Mouse (Mus musculus): ENCODE measurements around the gene Timm13. TPM values are rescaled to one million over a fixed set of nuclear protein-coding genes. Genes with fewer than 3 reads are reported as not detected.
A peak's percentile ranks its signal among the peaks of the same experiment; 100 is the strongest.

The Timm13 gene
- polyA plus RNA-seq, 1 experiment from 2014 or later = 358 TPM

DNA sequence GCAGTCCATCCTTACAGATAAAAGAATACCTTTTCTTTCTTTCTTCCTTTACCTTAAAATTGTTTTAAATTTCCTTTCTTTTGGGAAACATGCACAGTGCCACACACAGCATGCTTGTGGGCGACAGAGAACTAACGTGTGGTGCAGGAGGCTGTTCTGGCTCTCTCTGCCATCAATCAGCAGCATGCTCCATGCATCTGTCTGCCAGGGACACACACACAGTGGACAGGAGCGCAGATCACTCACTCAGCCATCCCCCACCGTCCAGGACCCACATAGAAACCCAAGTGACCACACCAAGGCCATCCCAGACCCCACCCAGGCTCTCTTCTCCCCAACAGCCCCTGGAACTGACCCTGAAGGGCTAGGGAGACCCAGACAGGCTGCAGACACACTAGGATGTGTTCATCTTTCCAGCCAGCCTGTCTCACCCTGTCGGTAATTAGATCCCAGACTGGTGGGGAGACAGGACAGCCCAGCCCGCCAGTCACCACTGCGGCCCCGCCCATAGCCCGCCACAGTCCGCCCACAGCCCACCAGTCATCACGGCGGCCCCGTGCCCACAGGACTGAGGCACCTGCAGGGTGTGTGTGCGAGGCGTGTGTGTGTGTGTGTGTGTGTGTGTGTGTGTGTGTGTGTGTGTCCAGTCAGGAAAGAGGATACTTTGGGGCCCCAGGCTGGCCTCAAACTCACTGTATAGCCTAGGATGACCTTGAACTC is 38.2 kb upstream of the Timm13 start:
- Histone ChIP-seq H3K27me3 (replicated peaks; ENCODE audit: control insufficient read depth, insufficient read depth, low read length) (no peaks in the 10 kb centered on the region), H3K4me1 (replicated peaks; ENCODE audit: control insufficient read depth, insufficient read depth, low read length) (peaks cover 32% of the 10 kb centered on the region), H3K4me3 (ENCODE audit: low read depth, low read length) (peak overlapping the region; percentile 28; the same call in 1 of the 2 replicates), H3K4me2 (replicated peaks; ENCODE audit: low read depth) (peak overlapping the region; percentile 71), H3K27ac (ENCODE audit: low read depth, low read length) (peak overlapping the region; percentile 62; the same call in 1 of the 2 replicates), H3K9ac (ENCODE audit: low read depth, low read length) (no peak overlapping the region), H3K36me3 (ENCODE audit: control insufficient read depth, insufficient read depth) (no peaks in the 10 kb centered on the region), H3K9me3 (ENCODE audit: control insufficient read depth) (no peaks in the 10 kb centered on the region)
- ATAC-seq = peak; percentile 6
- 18% methylated on average over 15 of the region's 15 CpGs for WGBS
- TF ChIP-seq CTCF (IDR thresholded peaks at IDR 0.05; ENCODE audit: low read depth) = no peak

DNA sequence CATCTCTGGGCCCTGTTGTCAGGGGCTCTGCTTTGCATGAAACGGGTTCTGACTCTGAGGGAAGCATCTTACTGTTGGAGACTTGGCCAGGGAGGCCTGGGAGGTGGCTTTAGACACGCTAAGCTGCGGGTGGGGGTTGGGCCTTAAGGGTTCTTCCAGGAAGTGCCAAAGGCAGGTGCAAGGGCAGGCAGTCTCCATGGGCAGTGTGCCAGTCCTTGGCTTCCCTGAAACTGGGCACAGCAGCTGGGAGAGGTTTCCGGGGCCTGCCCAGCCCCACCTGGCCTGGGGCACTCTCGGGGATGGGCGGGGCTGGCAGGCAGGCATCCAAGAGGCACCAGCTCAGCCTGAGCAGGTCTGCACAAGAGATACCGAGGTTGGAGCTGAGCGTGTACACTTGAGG is 36.9 kb upstream of the Timm13 start:
- WGBS = 17% methylated on average over 8 of the region's 8 CpGs
- no peak for TF ChIP-seq CTCF (IDR thresholded peaks at IDR 0.05; ENCODE audit: low read depth)
- peak; percentile 62 for ATAC-seq
- no peaks in the 10 kb centered on the region for H3K9me3 ChIP-seq (ENCODE audit: control insufficient read depth)
- H3K36me3 ChIP-seq (ENCODE audit: control insufficient read depth, insufficient read depth) = no peaks in the 10 kb centered on the region
- H3K9ac ChIP-seq (ENCODE audit: low read depth, low read length) = no peak overlapping the region
- peaks cover 42% of the 10 kb centered on the region for H3K4me1 ChIP-seq (replicated peaks; ENCODE audit: control insufficient read depth, insufficient read depth, low read length)
- H3K4me2 ChIP-seq (replicated peaks; ENCODE audit: low read depth) = peak overlapping the region; percentile 9; the same call in 1 of the 2 replicates
- H3K27ac ChIP-seq (ENCODE audit: low read depth, low read length) = peak overlapping the region; percentile 64; the same call in 1 of the 2 replicates
- H3K4me3 ChIP-seq (ENCODE audit: low read depth, low read length) = no peak overlapping the region
- H3K27me3 ChIP-seq (replicated peaks; ENCODE audit: control insufficient read depth, insufficient read depth, low read length) = no peaks in the 10 kb centered on the region

DNA sequence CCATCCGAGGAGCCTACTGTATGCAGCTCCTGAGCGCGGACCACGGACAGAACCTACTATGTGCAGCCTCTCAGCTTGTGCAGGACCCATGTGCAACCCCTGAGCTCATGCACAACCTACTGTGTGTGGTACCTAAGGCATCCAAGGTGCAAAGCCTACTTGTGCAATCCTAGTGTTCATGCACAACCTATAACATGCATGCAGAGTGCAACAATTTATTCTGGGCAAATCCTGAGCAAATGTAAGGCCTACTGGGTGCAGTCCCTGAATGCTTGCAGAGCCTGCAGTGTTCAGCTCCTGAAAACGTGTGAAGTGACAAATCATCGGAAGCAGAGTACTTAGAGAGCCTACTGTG is 36.0 kb upstream of the Timm13 start:
- Histone ChIP-seq H3K9ac (ENCODE audit: low read depth, low read length) (peak overlapping the region; percentile 18; the same call in 1 of the 2 replicates), H3K4me3 (ENCODE audit: low read depth, low read length) (no peak overlapping the region), H3K27ac (ENCODE audit: low read depth, low read length) (no peak overlapping the region), H3K27me3 (replicated peaks; ENCODE audit: control insufficient read depth, insufficient read depth, low read length) (no peaks in the 10 kb centered on the region), H3K36me3 (ENCODE audit: control insufficient read depth, insufficient read depth) (no peaks in the 10 kb centered on the region), H3K4me1 (replicated peaks; ENCODE audit: control insufficient read depth, insufficient read depth, low read length) (peaks cover 47% of the 10 kb centered on the region), H3K4me2 (replicated peaks; ENCODE audit: low read depth) (peak overlapping the region; percentile 65), H3K9me3 (ENCODE audit: control insufficient read depth) (no peaks in the 10 kb centered on the region)
- no peak for ATAC-seq
- 24% methylated on average over 6 of the region's 6 CpGs for WGBS
- no peak for TF ChIP-seq CTCF (IDR thresholded peaks at IDR 0.05; ENCODE audit: low read depth)

DNA sequence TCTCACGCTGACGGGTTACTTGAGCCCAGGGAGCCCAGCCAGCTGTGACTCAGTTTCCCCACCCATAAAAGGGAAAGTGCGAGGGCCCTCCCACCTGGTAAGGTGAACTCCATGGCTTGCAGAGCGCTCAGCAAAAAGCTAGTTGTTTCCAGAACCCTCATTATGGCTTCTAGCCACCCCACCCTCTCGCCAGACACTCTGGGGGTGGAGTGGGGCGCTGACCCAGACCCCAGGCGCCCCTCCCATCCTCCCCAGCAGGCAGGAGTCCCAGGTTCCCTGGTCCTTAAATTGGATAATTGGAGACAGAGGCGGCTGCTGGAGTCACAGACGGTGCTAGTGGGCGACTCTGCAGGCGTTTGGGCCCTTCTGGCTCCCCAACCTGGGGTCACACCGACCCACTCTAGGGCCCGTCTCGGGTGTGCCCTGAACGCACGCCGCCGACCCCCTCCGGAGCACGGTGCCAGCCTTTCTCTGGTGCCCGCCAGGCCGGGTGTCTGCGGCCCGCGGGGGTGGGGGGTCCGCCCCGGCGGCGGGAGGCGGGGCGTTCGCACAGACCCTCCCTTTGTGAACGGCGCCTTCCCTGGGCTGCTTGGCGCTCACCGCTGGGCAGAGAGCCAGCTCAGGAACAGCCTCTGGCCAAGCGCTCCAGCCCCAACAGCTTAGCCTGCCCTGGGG is 35.5 kb upstream of the Timm13 start:
- Histone ChIP-seq H3K4me1 (replicated peaks; ENCODE audit: control insufficient read depth, insufficient read depth, low read length) (peaks cover 49% of the 10 kb centered on the region), H3K9me3 (ENCODE audit: control insufficient read depth) (no peaks in the 10 kb centered on the region), H3K36me3 (ENCODE audit: control insufficient read depth, insufficient read depth) (no peaks in the 10 kb centered on the region), H3K27me3 (replicated peaks; ENCODE audit: control insufficient read depth, insufficient read depth, low read length) (no peaks in the 10 kb centered on the region), H3K4me3 (ENCODE audit: low read depth, low read length) (peak overlapping the region; percentile 21; the same call in 1 of the 2 replicates), H3K27ac (ENCODE audit: low read depth, low read length) (no peak overlapping the region), H3K4me2 (replicated peaks; ENCODE audit: low read depth) (peak overlapping the region; percentile 65), H3K9ac (ENCODE audit: low read depth, low read length) (peak overlapping the region; percentile 18; the same call in 1 of the 2 replicates)
- WGBS = 11% methylated on average over 34 of the region's 37 CpGs
- no peak for TF ChIP-seq CTCF (IDR thresholded peaks at IDR 0.05; ENCODE audit: low read depth)
- no peak for ATAC-seq

DNA sequence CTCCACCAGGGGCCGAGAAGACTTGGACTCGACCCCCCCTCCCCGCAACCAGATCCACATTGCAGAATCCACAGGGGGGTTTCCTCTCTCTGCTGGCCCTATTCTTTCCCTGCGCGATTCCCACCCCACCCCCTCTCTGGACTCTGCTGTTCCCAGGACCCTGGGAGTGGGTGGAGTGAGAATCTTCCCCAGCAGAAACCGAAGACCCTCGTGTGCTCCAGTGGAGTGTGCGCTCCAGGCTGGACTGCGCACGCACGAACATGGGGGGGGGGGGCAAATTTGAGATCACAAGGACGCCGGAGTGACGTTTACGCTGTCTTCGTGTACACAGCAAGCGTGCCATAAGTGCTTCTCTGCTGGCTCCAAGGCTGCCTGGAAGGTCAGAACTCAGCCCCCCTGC is 34.9 kb upstream of the Timm13 start:
- H3K4me3 ChIP-seq (ENCODE audit: low read depth, low read length) = no peak overlapping the region
- no peak overlapping the region for H3K9ac ChIP-seq (ENCODE audit: low read depth, low read length)
- TF ChIP-seq CTCF (IDR thresholded peaks at IDR 0.05; ENCODE audit: low read depth) = no peak
- ATAC-seq = no peak
- no peaks in the 10 kb centered on the region for H3K27me3 ChIP-seq (replicated peaks; ENCODE audit: control insufficient read depth, insufficient read depth, low read length)
- 16% methylated on average over 17 of the region's 17 CpGs for WGBS
- no peak overlapping the region for H3K27ac ChIP-seq (ENCODE audit: low read depth, low read length)
- H3K4me2 ChIP-seq (replicated peaks; ENCODE audit: low read depth) = peak overlapping the region; percentile 65
- H3K36me3 ChIP-seq (ENCODE audit: control insufficient read depth, insufficient read depth) = no peaks in the 10 kb centered on the region
- peaks cover 51% of the 10 kb centered on the region for H3K4me1 ChIP-seq (replicated peaks; ENCODE audit: control insufficient read depth, insufficient read depth, low read length)
- H3K9me3 ChIP-seq (ENCODE audit: control insufficient read depth) = no peaks in the 10 kb centered on the region

DNA sequence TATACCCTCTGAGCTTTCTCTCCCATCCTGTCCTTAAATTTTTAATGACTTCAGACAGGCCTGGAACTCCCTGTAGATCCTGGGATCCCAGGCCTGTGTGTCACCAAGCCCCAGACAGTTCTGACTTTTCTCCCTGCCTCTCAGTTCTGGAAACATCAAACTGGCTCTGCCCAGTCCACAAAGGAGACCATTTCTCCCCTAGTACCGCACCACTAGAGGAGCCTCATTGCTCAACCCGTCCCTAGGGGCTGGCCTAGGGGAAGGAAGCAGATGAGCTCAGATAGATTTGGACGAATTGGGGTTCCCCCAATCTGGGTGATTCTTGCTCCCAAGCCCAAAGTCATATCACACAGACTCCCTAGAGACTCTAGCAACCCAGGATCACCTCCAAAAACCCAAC is 34.5 kb upstream of the Timm13 start:
- WGBS = 45% methylated on average over 3 of the region's 3 CpGs
- no peak overlapping the region for H3K9ac ChIP-seq (ENCODE audit: low read depth, low read length)

More for the DNA sequence above, 34.5 kb upstream of the Timm13 start:
- Histone ChIP-seq H3K9me3 (ENCODE audit: control insufficient read depth) (no peaks in the 10 kb centered on the region), H3K4me1 (replicated peaks; ENCODE audit: control insufficient read depth, insufficient read depth, low read length) (peaks cover 46% of the 10 kb centered on the region), H3K4me3 (ENCODE audit: low read depth, low read length) (no peak overlapping the region), H3K36me3 (ENCODE audit: control insufficient read depth, insufficient read depth) (no peaks in the 10 kb centered on the region), H3K27me3 (replicated peaks; ENCODE audit: control insufficient read depth, insufficient read depth, low read length) (no peaks in the 10 kb centered on the region), H3K27ac (ENCODE audit: low read depth, low read length) (no peak overlapping the region), H3K4me2 (replicated peaks; ENCODE audit: low read depth) (peak overlapping the region; percentile 65; the same call in 1 of the 2 replicates)
- TF ChIP-seq CTCF (IDR thresholded peaks at IDR 0.05; ENCODE audit: low read depth) = no peak
- no peak for ATAC-seq

Measured in intestine, postnatal 0 days (tissue).